Mouse (Mus musculus) lung, adult 2 months (tissue): Measurements from ENCODE around the gene Kcnma1. TPM values are rescaled to one million over a fixed set of nuclear protein-coding genes. Genes with fewer than 3 reads are reported as not detected.
A peak's percentile ranks its signal among the peaks of the same experiment; 100 is the strongest.

ENCODE experiments used
- DNase-seq: peaks from one replicate; pipeline ENCODE4 v3.0.0; 2022
- H3K4me1 ChIP-seq: fragments of 200-500 bp; 2 replicates; pipeline ENCODE4 v1.6.1; 2011; ENCODE audit warnings: low read length; ENCODE audit not compliant: control insufficient read depth, insufficient read depth
- H3K4me3 ChIP-seq: fragments of 200-500 bp; replicated peaks from 2 replicates; pipeline ENCODE3; 2011; ENCODE audit warnings: low read depth, mild to moderate bottlenecking, control low read depth, low read length; ENCODE audit errors: extremely low read depth
- CTCF ChIP-seq: fragments of 200-500 bp; IDR thresholded peaks from 2 replicates; pipeline ENCODE4 v1.5.1; 2011; ENCODE audit warnings: mild to moderate bottlenecking, low read length, control low read depth; ENCODE audit not compliant: insufficient read depth
- POLR2A ChIP-seq: fragments of 200-500 bp; IDR thresholded peaks from 2 replicates; pipeline ENCODE4 v1.6.1; 2011; ENCODE audit warnings: low read depth, mild to moderate bottlenecking, control low read depth, low read length, borderline replicate concordance; ENCODE audit errors: extremely low read depth
- WGBS: fragments of 180-500 bp; shearing (Covaris S2); methylation state at CpG from one replicate; pipeline ENCODE4 v1.1.7; 2018; 5-methylcytosine and 5-hydroxymethylcytosine counted together
- polyA plus RNA-seq: library from polyadenylated mRNA; depleted of rRNA; stranded (reverse); fragments of >200 nt; gene quantifications from 2 replicates; pipeline ENCODE4 v1.2.3, GENCODE M21; 2012

Gene Kcnma1
- polyA plus RNA-seq, 1 experiment: 1.6 TPM

- Histone ChIP-seq H3K4me1 (no peaks in the 10 kb centered on the region), H3K4me3 (no peak overlapping the region)
- 85% methylated on average over 1 of the region's 1 CpGs for WGBS
- no peak for DNase-seq
- no peak for TF ChIP-seq POLR2A
- TF ChIP-seq CTCF: no peak
These were observed 4.3 kb downstream of the Kcnma1 start for GRCm38 (mm10) chr14:24009978-24010377.

- H3K4me3 ChIP-seq: no peak overlapping the region
- peaks cover 4% of the 10 kb centered on the region; the same call in 1 of the 2 replicates for H3K4me1 ChIP-seq
- 7% methylated on average over 7 of the region's 7 CpGs for WGBS
- TF ChIP-seq CTCF (peak; percentile 26; the same call in 1 of the 2 replicates), POLR2A (no peak)
- DNase-seq: peak; percentile 53
These were observed 6.0 kb downstream of the Kcnma1 start for GRCm38 (mm10) chr14:24008252-24008651.

GRCm38 (mm10) chr14:24006276-24006675, 8.0 kb downstream of the Kcnma1 start:
- Histone ChIP-seq H3K4me3 (no peak overlapping the region), H3K4me1 (peaks cover 4% of the 10 kb centered on the region; the same call in 1 of the 2 replicates)
- TF ChIP-seq POLR2A: no peak
- DNase-seq: no peak
- 49% methylated on average over 2 of the region's 2 CpGs for WGBS

- Histone ChIP-seq H3K4me3 (peak overlapping the region; percentile 25), H3K4me1 (peaks cover 4% of the 10 kb centered on the region; the same call in 1 of the 2 replicates)
- WGBS: 1% methylated on average over 82 of the region's 82 CpGs
- DNase-seq: peak; percentile 7
- no peak for TF ChIP-seq POLR2A
These were observed 9.6 kb downstream of the Kcnma1 start for GRCm38 (mm10) chr14:24004471-24005271.

GRCm38 (mm10) chr14:24003450-24004381, 10.6 kb downstream of the Kcnma1 start:
- Histone ChIP-seq H3K4me3 (peak overlapping the region; percentile 45), H3K4me1 (peaks cover 4% of the 10 kb centered on the region; the same call in 1 of the 2 replicates)
- 3% methylated on average over 66 of the region's 85 CpGs for WGBS
- TF ChIP-seq CTCF: no peak
- no peak for TF ChIP-seq POLR2A
- DNase-seq: no peak

- peaks cover 6% of the 10 kb centered on the region for H3K4me1 ChIP-seq
- no peak overlapping the region for H3K4me3 ChIP-seq
- no peak for DNase-seq
- TF ChIP-seq CTCF: no peak
- TF ChIP-seq POLR2A: no peak
- WGBS: 47% methylated on average over 5 of the region's 5 CpGs
These were observed 11.6 kb downstream of the Kcnma1 start for GRCm38 (mm10) chr14:24002647-24003046.

GRCm38 (mm10) chr14:23997912-23998311, 16.4 kb downstream of the Kcnma1 start:
- DNase-seq: peak; percentile 8
- Histone ChIP-seq H3K4me3 (no peak overlapping the region), H3K4me1 (peaks cover 2% of the 10 kb centered on the region; the same call in 1 of the 2 replicates)
- WGBS: 62% methylated on average over 6 of the region's 6 CpGs
- TF ChIP-seq POLR2A (no peak), CTCF (no peak)

GRCm38 (mm10) chr14:23995831-23996230, 18.5 kb downstream of the Kcnma1 start:
- no peak for DNase-seq
- Histone ChIP-seq H3K4me3 (no peak overlapping the region), H3K4me1 (peaks cover 2% of the 10 kb centered on the region; the same call in 1 of the 2 replicates)
- 66% methylated on average over 3 of the region's 3 CpGs for WGBS
- no peak for TF ChIP-seq CTCF
- no peak for TF ChIP-seq POLR2A

GRCm38 (mm10) chr14:23990871-23991270, 23.4 kb downstream of the Kcnma1 start:
- TF ChIP-seq CTCF: no peak
- no peak for TF ChIP-seq POLR2A
- no peak overlapping the region for H3K4me3 ChIP-seq
- H3K4me1 ChIP-seq: no peaks in the 10 kb centered on the region
- WGBS: 82% methylated on average over 7 of the region's 7 CpGs
- DNase-seq: no peak
